Mouse (Mus musculus) heart, embryonic 11.5 days (tissue): ENCODE measurements around the gene Supt4a. TPM values are rescaled to one million over a fixed set of nuclear protein-coding genes. Genes with fewer than 3 reads are reported as not detected.

Source experiments
- ATAC-seq: fragments of 200-750 bp; cut with Nextera tagmentation; replicated peaks from 2 replicates; pipeline ENCODE4 v1.8.0; 2017; ENCODE audit warnings: moderate library complexity; ENCODE audit not compliant: insufficient number of reproducible peaks, low FRiP score, low TSS enrichment
- H3K27ac ChIP-seq: fragments of 300-500 bp; sonication (generic); 2 replicates; pipeline ENCODE4 v1.5.1; 2014; ENCODE audit warnings: mild to moderate bottlenecking, low read depth, low read length
- H3K27me3 ChIP-seq: fragments of 300-500 bp; sonication (generic); 2 replicates; pipeline ENCODE4 v1.6.1; 2014; ENCODE audit warnings: mild to moderate bottlenecking, low read length, mixed read lengths; ENCODE audit not compliant: control insufficient read depth, insufficient read depth
- H3K36me3 ChIP-seq: fragments of 300-500 bp; sonication (generic); 2 replicates; pipeline ENCODE4 v1.6.1; 2014; ENCODE audit warnings: mild to moderate bottlenecking, low read length, moderate library complexity, mixed read lengths; ENCODE audit not compliant: control insufficient read depth, insufficient read depth
- H3K4me1 ChIP-seq: fragments of 300-500 bp; sonication (generic); 2 replicates; pipeline ENCODE4 v1.6.1; 2014; ENCODE audit warnings: low read length; ENCODE audit not compliant: control insufficient read depth, insufficient read depth
- H3K4me2 ChIP-seq: fragments of 300-500 bp; sonication (generic); 2 replicates; pipeline ENCODE4 v1.6.1; 2014; ENCODE audit warnings: mild to moderate bottlenecking, moderate library complexity
- H3K4me3 ChIP-seq: fragments of 300-500 bp; sonication (generic); 2 replicates; pipeline ENCODE4 v1.5.1; 2014; ENCODE audit warnings: low read depth, low read length
- H3K9ac ChIP-seq: fragments of 300-500 bp; sonication (generic); 2 replicates; pipeline ENCODE4 v1.6.1; 2014; ENCODE audit warnings: mild to moderate bottlenecking, low read depth, low read length, moderate library complexity
- H3K9me3 ChIP-seq: fragments of 300-500 bp; sonication (generic); replicated peaks from 2 replicates; pipeline ENCODE4 v1.6.1; 2016; ENCODE audit warnings: low read length; ENCODE audit not compliant: control insufficient read depth
- WGBS: fragments of 180-500 bp; shearing (Covaris S2); extraction: QIAGEN DNeasy Blood & Tissue Kit; methylation state at CpG from one replicate; pipeline ENCODE4 v1.1.7; 2014; ENCODE audit not compliant: insufficient replicate concordance; 5-methylcytosine and 5-hydroxymethylcytosine counted together
- polyA plus RNA-seq: library from polyadenylated mRNA; unstranded; fragments of >200 nt; fragmentation: Nextera tagmentation; extraction: Ambion mirVana; gene quantifications from 2 replicates; pipeline ENCODE4 v1.2.1, GENCODE M21; 2014

The Supt4a gene
- polyA plus RNA-seq, 1 experiment from 2014 or later = 120 TPM

DNA sequence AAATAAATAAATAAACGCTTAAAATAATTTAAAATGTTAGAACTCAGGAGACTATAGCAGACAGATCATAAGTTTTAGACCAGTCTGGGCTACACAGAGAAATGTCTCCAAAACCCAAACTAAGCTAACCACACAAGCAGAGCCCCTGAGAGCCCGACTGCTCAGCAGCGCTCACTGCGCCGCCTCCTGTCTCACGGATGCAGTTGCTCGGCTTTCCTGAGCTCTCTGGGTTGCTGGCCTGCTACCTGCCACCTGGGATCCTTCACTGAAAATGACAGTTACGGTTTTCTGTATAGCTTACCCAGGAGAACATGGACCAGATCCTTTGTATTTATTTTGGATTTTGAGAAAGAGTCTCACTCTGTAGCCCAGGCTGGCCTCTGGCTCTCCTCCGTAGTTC is 17.0 kb upstream of the Supt4a start:
- 41% methylated on average over 9 of the region's 9 CpGs for WGBS
- Histone ChIP-seq H3K9ac (no peak overlapping the region), H3K4me2 (no peak overlapping the region), H3K4me1 (peaks cover 2% of the 10 kb centered on the region), H3K36me3 (no peaks in the 10 kb centered on the region), H3K4me3 (no peak overlapping the region), H3K27me3 (no peaks in the 10 kb centered on the region), H3K9me3 (no peaks in the 10 kb centered on the region), H3K27ac (no peak overlapping the region)
- ATAC-seq = no peak

DNA sequence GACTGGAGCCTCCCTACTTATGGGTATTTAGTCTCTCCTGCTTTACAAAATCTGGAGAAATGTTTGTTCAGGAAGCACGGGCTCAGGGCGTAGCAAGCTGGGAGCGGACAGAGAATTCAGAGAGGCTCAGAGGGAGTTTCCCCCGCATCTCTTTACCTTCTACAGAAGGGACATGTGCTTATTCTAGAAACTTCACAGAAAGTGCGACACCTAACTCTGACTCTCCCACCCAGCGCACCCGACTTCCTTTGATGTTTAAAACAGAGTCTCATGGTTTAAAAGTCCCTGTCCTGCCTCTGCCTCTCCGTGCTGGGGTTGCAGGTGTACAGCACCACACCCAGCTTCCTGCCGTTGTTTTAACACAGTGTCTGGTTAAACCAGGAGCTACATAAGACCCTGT is 16.5 kb upstream of the Supt4a start:
- WGBS = 70% methylated on average over 9 of the region's 9 CpGs
- peaks cover 8% of the 10 kb centered on the region for H3K4me1 ChIP-seq
- no peak overlapping the region for H3K9ac ChIP-seq
- ATAC-seq = no peak
- H3K9me3 ChIP-seq = no peaks in the 10 kb centered on the region
- H3K4me3 ChIP-seq = no peak overlapping the region
- H3K36me3 ChIP-seq = no peaks in the 10 kb centered on the region
- no peak overlapping the region for H3K4me2 ChIP-seq
- no peak overlapping the region for H3K27ac ChIP-seq
- no peaks in the 10 kb centered on the region for H3K27me3 ChIP-seq

GRCm38 (mm10) chr11:87722168-87722567 is 15.2 kb upstream of the Supt4a start:
- no peaks in the 10 kb centered on the region for H3K9me3 ChIP-seq
- H3K4me1 ChIP-seq = peaks cover 21% of the 10 kb centered on the region
- no peak overlapping the region for H3K9ac ChIP-seq
- H3K4me3 ChIP-seq = no peak overlapping the region
- H3K27me3 ChIP-seq = no peaks in the 10 kb centered on the region
- 72% methylated on average over 3 of the region's 3 CpGs for WGBS
- no peaks in the 10 kb centered on the region for H3K36me3 ChIP-seq
- no peak overlapping the region for H3K4me2 ChIP-seq
- no peak overlapping the region for H3K27ac ChIP-seq
- no peak for ATAC-seq

- Histone ChIP-seq H3K9me3 (no peaks in the 10 kb centered on the region), H3K4me2 (no peak overlapping the region), H3K4me3 (no peak overlapping the region), H3K36me3 (no peaks in the 10 kb centered on the region), H3K9ac (no peak overlapping the region), H3K4me1 (peaks cover 24% of the 10 kb centered on the region), H3K27ac (no peak overlapping the region), H3K27me3 (no peaks in the 10 kb centered on the region)
- no peak for ATAC-seq
- 86% methylated on average over 4 of the region's 4 CpGs for WGBS
Measured at GRCm38 (mm10) chr11:87722891-87723290, 14.5 kb upstream of the Supt4a start.

- Histone ChIP-seq H3K4me1 (peaks cover 26% of the 10 kb centered on the region), H3K4me3 (no peak overlapping the region), H3K9ac (peak overlapping the region; percentile 69), H3K4me2 (peak overlapping the region; percentile 56), H3K9me3 (no peaks in the 10 kb centered on the region), H3K27me3 (no peaks in the 10 kb centered on the region), H3K36me3 (no peaks in the 10 kb centered on the region), H3K27ac (peak overlapping the region; percentile 94)
- no peak for ATAC-seq
Measured at GRCm38 (mm10) chr11:87725515-87725914, 11.8 kb upstream of the Supt4a start.

GRCm38 (mm10) chr11:87725964-87726562 is 11.3 kb upstream of the Supt4a start:
- no peaks in the 10 kb centered on the region for H3K36me3 ChIP-seq
- ATAC-seq = peak; percentile 86
- no peaks in the 10 kb centered on the region for H3K9me3 ChIP-seq
- no peak overlapping the region for H3K4me3 ChIP-seq
- peak overlapping the region; percentile 94 for H3K27ac ChIP-seq
- peaks cover 26% of the 10 kb centered on the region for H3K4me1 ChIP-seq
- WGBS = 8% methylated on average over 6 of the region's 6 CpGs
- peak overlapping the region; percentile 69 for H3K9ac ChIP-seq
- peak overlapping the region; percentile 56 for H3K4me2 ChIP-seq
- no peaks in the 10 kb centered on the region for H3K27me3 ChIP-seq

- Histone ChIP-seq H3K4me2 (no peak overlapping the region; the same call in 1 of the 2 replicates), H3K4me1 (peaks cover 26% of the 10 kb centered on the region), H3K27ac (peak overlapping the region; percentile 94), H3K9ac (peak overlapping the region; percentile 44), H3K27me3 (no peaks in the 10 kb centered on the region), H3K4me3 (no peak overlapping the region), H3K9me3 (no peaks in the 10 kb centered on the region), H3K36me3 (no peaks in the 10 kb centered on the region)
- 59% methylated on average over 11 of the region's 11 CpGs for WGBS
- ATAC-seq = no peak
Measured at GRCm38 (mm10) chr11:87727021-87727420, 10.3 kb upstream of the Supt4a start.

- Histone ChIP-seq H3K4me2 (no peak overlapping the region), H3K9me3 (no peaks in the 10 kb centered on the region), H3K27me3 (no peaks in the 10 kb centered on the region), H3K9ac (no peak overlapping the region), H3K36me3 (no peaks in the 10 kb centered on the region), H3K4me3 (no peak overlapping the region), H3K4me1 (peaks cover 26% of the 10 kb centered on the region), H3K27ac (peak overlapping the region; percentile 94; the same call in 1 of the 2 replicates)
- WGBS = 53% methylated on average over 4 of the region's 4 CpGs
- ATAC-seq = no peak
Measured at GRCm38 (mm10) chr11:87727471-87727870, 9.9 kb upstream of the Supt4a start.
